Mouse (Mus musculus) gastrocnemius, postnatal 14 days (tissue): ENCODE measurements around the gene Sap30. TPM values are rescaled to one million over a fixed set of nuclear protein-coding genes. Genes with fewer than 3 reads are reported as not detected.
"Not testable (repeated sequence)": the region's sequence is repeated elsewhere in the genome, so short reads cannot be mapped to it uniquely, and the experiment has no call there.

Experiments used
- DNase-seq: peaks from one replicate; pipeline ENCODE4 v3.0.0; 2021; ENCODE audit warnings: mixed read lengths
- intact Hi-C: fragments of 180-260 bp; cut with DNase I; formaldehyde crosslinking; loops from one replicate; pipeline ENCODE4 v1.15.1; 2025; ENCODE audit warnings: low total_unique reads
- total RNA-seq, 2 experiments: library from RNA; stranded (reverse); gene quantifications; 2 replicates each; pipeline ENCODE4 v1.2.3; 2021

Sap30 gene
- total RNA-seq, 2 experiments from 2014 or later: 16.7 to 26.8 TPM

DNA sequence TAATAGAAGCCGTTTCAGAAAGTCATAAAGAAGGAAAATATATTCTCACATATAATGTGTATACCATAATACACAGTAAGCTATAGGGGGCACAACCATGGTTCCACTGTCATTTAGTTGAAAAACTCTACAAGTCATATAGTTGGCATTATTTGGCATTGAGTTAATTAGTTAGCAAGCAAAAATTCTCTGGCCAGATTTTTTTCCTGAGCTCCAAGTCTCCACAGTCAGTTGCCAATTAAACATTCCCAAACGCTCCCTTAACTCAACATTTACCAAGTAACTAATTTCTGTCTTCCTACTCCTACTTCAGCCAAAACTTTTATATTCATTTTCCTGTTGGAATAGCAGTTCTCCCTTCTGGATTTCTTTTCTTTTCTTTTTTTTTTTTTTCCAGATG, 34.3 kb downstream of the Sap30 start:
- intact Hi-C loops: no loop called here
- DNase-seq: no peak

GRCm38 (mm10) chr8:57451896-57452295, 35.8 kb downstream of the Sap30 start:
- DNase-seq: no peak
- intact Hi-C loops: no loop called here

DNA sequence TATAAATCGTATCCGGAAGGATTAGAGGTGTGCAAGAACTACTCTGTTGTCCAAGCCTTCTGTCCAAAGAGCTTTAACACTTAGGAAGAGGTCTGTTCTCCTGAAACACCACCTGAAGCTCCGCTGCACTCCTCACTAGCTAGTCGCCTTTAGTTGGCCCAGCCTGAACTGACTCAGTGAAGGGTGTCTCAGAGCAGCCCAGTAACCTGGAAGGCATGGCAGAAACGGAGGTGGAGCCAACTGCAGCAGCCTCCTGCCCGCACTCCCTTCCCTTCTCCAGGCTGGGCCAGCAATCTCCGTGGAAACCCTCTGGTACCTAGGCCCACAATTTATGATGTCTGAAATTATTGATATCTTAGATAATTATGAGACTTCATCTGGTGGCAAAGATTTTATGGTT, 36.9 kb downstream of the Sap30 start:
- intact Hi-C loops: no loop called here
- DNase-seq: no peak

GRCm38 (mm10) chr8:57445901-57446300, 41.8 kb downstream of the Sap30 start:
- intact Hi-C loops, DNase-seq: not testable (repeated sequence)

- intact Hi-C loops: no loop called here
- no peak for DNase-seq
Observed at GRCm38 (mm10) chr8:57443289-57443688, 44.4 kb downstream of the Sap30 start.

GRCm38 (mm10) chr8:57441556-57441955, 46.1 kb downstream of the Sap30 start:
- DNase-seq: no peak
- intact Hi-C loops: no loop called here

GRCm38 (mm10) chr8:57441131-57441530, 46.5 kb downstream of the Sap30 start:
- intact Hi-C loops: no loop called here
- DNase-seq: no peak

- DNase-seq: no peak
- intact Hi-C loops: loop anchor here (10.0 kb wide), 1 partner anchor 358 kb away; no protein-coding TSS in a partner anchor
Observed at GRCm38 (mm10) chr8:57436437-57436796, 51.2 kb downstream of the Sap30 start.

DNA sequence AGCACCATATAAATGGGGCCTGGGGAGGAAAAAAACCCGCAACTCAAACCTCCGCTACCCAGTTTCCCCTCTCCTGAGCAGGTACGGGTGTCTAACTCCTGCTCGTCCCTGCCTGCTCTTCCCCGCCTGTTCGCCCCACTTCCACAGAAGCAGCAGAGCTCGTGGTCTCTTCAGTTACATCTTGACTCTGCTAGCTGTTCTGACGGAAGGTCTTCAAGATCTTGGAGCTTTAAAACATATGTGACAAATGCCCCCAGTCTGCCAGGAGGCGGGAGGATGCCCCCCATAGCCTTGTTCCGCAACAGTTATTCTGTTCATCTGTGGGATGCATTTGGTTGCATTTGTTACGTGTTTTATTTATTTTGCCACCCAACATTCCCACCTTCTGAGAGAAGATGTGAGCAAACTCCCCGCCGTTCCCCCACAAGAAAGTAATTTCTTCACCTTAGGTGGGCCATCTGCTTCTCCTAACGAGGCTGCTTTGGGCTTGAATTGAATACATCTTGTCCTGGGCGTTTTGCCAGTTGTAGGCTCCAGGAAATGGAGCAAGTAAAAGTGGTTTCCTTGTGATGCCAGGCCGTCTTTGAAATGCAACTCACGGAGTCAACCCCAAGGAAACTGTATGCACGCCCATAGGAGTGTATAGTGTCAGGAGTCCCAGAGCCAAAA, 51.8 kb downstream of the Sap30 start:
- intact Hi-C loops: loop anchor here (10.0 kb wide), 1 partner anchor 359 kb away; no protein-coding TSS in a partner anchor
- DNase-seq: no peak

- DNase-seq: no peak
- intact Hi-C loops: loop anchor here (10.0 kb wide), 1 partner anchor 362 kb away; no protein-coding TSS in a partner anchor
Observed at GRCm38 (mm10) chr8:57432802-57433201, 54.9 kb downstream of the Sap30 start.

Other genes starting within 250 kb of the Sap30 start
- gene Hand2, start 166.9 kb downstream of the Sap30 start, total RNA-seq: under 1 TPM; 0.29 to 0.47 TPM
- not detected for gene Scrg1, start 31.9 kb downstream of the Sap30 start, total RNA-seq
- 10 to 100 TPM; 19.2 to 21.8 TPM for gene Hmgb2, start 24.0 kb upstream of the Sap30 start, total RNA-seq
- gene Galnt7, start 165.2 kb upstream of the Sap30 start, total RNA-seq: 1 to 10 TPM; 3.5 to 4.9 TPM